Mouse (Mus musculus) common myeloid progenitor, adult 5-6 weeks (primary cell): ENCODE measurements around the gene Abracl. TPM values are rescaled to one million over a fixed set of nuclear protein-coding genes. Genes with fewer than 3 reads are reported as not detected.

ENCODE experiments used
- ATAC-seq: replicated peaks from 2 replicates; pipeline ENCODE4 v1.8.0; 2016; ENCODE audit warnings: low read depth, mild to moderate bottlenecking, moderate TSS enrichment, inconsistent platforms; ENCODE audit not compliant: poor library complexity, severe bottlenecking
- total RNA-seq: library from RNA; stranded (forward); fragments of 200-1000, 187-1606 nt; gene quantifications from 2 replicates; pipeline ENCODE4 v1.2.3, GENCODE M21; 2017

Gene Abracl
- 349 and 398 TPM in 2 replicates for total RNA-seq

- peak; percentile 95 for ATAC-seq
These were observed at the start of gene Abracl for GRCm38 (mm10) chr10:18022741-18023347. Abracl (minus strand) TSS chr10:18023288.

GRCm38 (mm10) chr10:18072871-18073270 is 49.8 kb upstream of the Abracl start:
- ATAC-seq: no peak

GRCm38 (mm10) chr10:18070616-18071015 is 47.5 kb upstream of the Abracl start:
- ATAC-seq: peak; percentile 89

DNA sequence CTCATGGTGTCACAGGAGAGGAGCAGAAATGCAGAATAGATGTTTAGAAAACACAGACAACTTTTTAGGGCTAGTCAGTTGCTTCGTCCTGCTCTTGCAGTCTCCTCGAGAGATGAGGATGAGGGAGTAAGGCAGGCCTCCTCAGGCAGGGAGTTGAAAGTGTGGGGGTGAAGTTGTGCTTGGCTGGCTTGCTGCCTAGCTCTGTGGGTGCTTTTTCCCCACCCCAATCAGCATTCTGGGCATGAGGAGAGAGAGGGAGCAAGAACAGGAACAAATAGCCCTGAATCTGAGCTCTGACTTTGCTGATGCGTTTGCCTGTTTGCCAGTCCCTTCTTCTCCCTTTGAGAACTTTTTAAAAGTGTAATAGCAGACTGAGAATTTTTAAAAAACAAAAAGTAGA is 47.1 kb upstream of the Abracl start:
- peak; percentile 19; the same call in 1 of the 2 replicates for ATAC-seq

DNA sequence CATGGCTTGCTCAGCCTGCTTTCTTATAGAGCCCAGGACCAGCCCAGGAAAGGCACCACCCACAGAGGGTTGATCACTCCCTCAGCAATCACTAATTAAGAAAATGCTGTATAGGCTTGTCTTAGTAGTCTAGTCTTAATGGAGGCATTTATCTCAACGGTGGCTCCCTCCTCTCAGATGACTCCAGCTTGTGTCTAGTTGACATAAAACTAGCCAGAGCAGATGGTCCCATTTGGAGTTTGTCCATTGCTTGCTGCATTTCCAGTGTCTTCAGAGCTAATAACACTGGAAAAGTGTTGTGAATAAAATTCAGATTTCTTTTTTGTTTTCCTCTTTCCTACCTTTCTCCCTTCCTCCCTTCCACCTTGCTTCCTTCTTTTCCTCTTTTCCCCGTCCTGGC is 46.5 kb upstream of the Abracl start:
- no peak for ATAC-seq

DNA sequence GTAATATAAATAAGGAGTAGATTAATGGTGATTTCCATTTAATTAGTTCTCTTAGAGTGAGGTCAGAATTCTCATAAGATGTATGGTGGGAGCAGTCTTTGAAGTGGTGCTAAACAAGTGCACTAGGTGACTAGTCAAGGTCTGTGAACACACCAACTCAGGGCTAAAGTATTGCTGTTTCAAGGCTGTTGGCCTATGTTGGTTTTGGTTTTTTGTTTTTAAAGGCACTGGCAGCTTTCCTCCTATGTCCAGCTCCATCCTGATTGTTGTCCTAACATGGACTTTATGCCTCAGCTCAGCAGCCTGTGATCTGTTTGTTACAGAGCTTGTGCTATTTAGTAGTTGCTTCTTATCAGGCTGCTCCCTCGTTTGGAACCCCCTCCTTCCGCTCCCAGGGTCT is 45.8 kb upstream of the Abracl start:
- ATAC-seq: no peak

- ATAC-seq: no peak
These were observed 44.8 kb upstream of the Abracl start for GRCm38 (mm10) chr10:18067761-18068446.

DNA sequence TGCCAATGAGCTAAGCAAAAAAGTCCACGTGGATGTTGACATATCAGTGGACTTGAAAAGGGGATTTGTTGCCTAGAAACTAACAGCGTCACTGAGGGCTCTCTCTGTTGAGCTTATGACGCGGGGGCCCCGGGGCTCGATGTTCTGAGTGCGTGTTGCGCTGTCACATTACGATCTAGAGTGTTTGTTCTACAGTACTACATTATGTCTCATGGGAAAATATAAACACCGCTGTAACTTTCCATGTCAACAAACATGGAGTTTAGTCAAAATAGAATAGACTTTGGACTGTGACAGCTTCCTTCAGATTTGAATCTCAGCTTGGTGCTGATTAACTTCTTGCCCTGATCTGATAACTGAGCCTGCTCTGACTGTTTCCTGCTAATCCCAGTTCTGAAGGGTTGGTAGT is 42.9 kb upstream of the Abracl start:
- no peak for ATAC-seq

DNA sequence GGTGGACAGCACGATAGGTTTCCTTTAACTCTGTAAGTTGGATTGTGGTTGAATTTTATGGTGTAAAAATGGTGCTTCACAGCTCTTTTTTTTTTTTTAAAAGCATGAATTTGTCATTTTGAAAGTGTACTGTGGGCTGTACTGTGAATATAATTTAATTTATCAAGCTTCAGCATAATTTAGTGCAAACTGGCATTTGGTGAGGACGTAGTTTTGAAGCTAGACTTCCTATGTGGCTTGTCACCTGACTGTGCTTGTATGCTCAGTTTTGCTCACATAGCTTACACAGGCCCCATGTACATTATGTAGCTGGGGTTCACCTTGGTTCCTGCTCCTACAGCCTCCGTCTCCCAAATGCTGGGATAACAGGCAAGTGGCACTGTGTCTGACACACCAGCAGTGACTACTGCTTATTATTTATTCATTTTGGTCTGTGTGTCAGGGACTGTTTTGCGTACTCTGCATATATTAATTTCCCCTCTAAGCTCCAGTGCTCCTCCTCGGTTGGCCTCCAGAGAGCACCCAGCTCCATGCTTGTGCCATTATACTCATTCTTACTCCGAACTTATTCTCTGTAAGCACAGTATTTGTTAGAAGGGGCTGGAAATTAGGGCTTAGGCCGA is 41.6 kb upstream of the Abracl start:
- ATAC-seq: no peak

GRCm38 (mm10) chr10:18061533-18061932 is 38.4 kb upstream of the Abracl start:
- peak; percentile 31 for ATAC-seq

DNA sequence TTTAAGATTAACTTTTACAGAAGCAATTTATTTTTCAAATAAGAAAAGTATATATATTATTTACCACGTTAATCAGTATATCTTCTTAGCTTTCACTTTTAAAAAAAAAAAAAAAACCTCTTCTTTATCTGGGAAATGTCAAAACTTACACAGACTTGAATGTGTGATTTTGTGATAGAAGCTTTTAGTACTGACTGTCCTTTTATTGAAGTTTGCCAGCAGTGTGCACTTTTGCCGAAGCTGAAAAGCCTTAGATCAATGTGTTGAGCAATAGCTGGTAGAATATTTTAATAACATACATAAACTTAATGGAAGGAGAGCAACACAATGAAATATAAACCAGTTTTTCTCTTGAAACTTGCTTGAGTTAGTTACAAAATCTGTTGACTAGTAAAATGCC is 37.7 kb upstream of the Abracl start:
- ATAC-seq: no peak

GRCm38 (mm10) chr10:18059807-18060206 is 36.7 kb upstream of the Abracl start:
- ATAC-seq: no peak; the same call in 1 of the 2 replicates

- no peak for ATAC-seq
These were observed 35.7 kb upstream of the Abracl start for GRCm38 (mm10) chr10:18058681-18059338.

DNA sequence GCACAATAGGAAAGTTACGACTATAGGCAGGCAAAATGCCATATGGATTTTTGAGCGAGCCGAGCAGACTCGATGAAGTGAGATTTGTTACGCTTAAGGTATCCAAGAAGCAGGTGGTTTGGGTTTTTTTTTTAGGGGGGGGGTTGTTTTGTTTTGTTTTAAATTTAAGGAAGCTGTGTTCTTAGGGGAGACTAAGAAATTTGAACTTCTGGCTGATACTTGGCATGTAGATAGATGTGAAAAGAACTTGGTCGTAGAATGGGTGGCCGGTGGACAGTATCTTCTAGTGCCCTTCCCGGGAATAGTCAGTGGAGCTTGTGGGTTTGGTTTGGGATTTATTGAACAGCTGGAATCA is 33.3 kb upstream of the Abracl start:
- no peak for ATAC-seq

GRCm38 (mm10) chr10:18055696-18056390 is 32.8 kb upstream of the Abracl start, which contains the start of gene Reps1:
Reps1 (plus strand) TSS chr10:18055861.
- 0 out of 2 replicates have a peak, but pooled peaks have one; percentile 20 for ATAC-seq

GRCm38 (mm10) chr10:18055009-18055695 is 32.1 kb upstream of the Abracl start:
- ATAC-seq: peak; percentile 91

GRCm38 (mm10) chr10:18047380-18048146 is 24.5 kb upstream of the Abracl start:
- ATAC-seq: no peak

- no peak for ATAC-seq
These were observed 23.3 kb upstream of the Abracl start for GRCm38 (mm10) chr10:18046380-18046779.

GRCm38 (mm10) chr10:18036849-18037248 is 13.8 kb upstream of the Abracl start:
- ATAC-seq: no peak
